Mouse (Mus musculus) stomach, embryonic 16.5 days (tissue): ENCODE measurements around the gene Plxnb3. TPM values are rescaled to one million over a fixed set of nuclear protein-coding genes. Genes with fewer than 3 reads are reported as not detected.

Source experiments
- ATAC-seq: fragments of 200-750 bp; cut with Nextera tagmentation; 2 replicates; pipeline ENCODE4 v1.8.0; 2017; ENCODE audit warnings: moderate number of reproducible peaks, moderate TSS enrichment; ENCODE audit not compliant: insufficient read depth, low FRiP score
- H3K27ac ChIP-seq: fragments of 300-500 bp; sonication (generic); 2 replicates; pipeline ENCODE4 v1.5.1; 2014; ENCODE audit warnings: low read length
- H3K27me3 ChIP-seq: fragments of 300-500 bp; sonication (generic); 2 replicates; pipeline ENCODE4 v1.6.1; 2014; ENCODE audit warnings: low read length, control low read depth, mixed read lengths; ENCODE audit not compliant: control insufficient read depth, insufficient read depth
- H3K36me3 ChIP-seq: fragments of 300-500 bp; sonication (generic); 2 replicates; pipeline ENCODE4 v1.6.1; 2014; ENCODE audit warnings: low read length; ENCODE audit not compliant: control insufficient read depth, insufficient read depth
- H3K4me1 ChIP-seq: fragments of 300-500 bp; sonication (generic); 2 replicates; pipeline ENCODE4 v1.6.1; 2014; ENCODE audit warnings: low read length, control low read depth, mixed read lengths; ENCODE audit not compliant: control insufficient read depth, insufficient read depth
- H3K4me2 ChIP-seq: fragments of 300-500 bp; sonication (generic); 2 replicates; pipeline ENCODE4 v1.6.1; 2014; ENCODE audit warnings: low read depth, low read length, mixed read lengths
- H3K4me3 ChIP-seq: fragments of 300-500 bp; sonication (generic); replicated peaks from 2 replicates; pipeline ENCODE4 v1.5.1; 2014; ENCODE audit warnings: mild to moderate bottlenecking, low read length
- H3K9ac ChIP-seq: fragments of 300-500 bp; sonication (generic); 2 replicates; pipeline ENCODE4 v1.6.1; 2014; ENCODE audit warnings: low read length
- H3K9me3 ChIP-seq: fragments of 300-500 bp; sonication (generic); replicated peaks from 2 replicates; pipeline ENCODE4 v1.6.1; 2016; ENCODE audit warnings: low read length, control low read depth; ENCODE audit not compliant: control insufficient read depth
- WGBS: fragments of 180-500 bp; shearing (Covaris S2); extraction: QIAGEN DNeasy Blood & Tissue Kit; methylation state at CpG from one replicate; pipeline ENCODE4 v1.1.7; 2014; 5-methylcytosine and 5-hydroxymethylcytosine counted together
- polyA plus RNA-seq: library from polyadenylated mRNA; unstranded; fragments of >200 nt; fragmentation: Nextera tagmentation; extraction: Ambion mirVana; gene quantifications from 2 replicates; pipeline ENCODE4 v1.2.1, GENCODE M21; 2015

Plxnb3 gene
- polyA plus RNA-seq, result 0.77 and 1.1 TPM in 2 replicates

DNA sequence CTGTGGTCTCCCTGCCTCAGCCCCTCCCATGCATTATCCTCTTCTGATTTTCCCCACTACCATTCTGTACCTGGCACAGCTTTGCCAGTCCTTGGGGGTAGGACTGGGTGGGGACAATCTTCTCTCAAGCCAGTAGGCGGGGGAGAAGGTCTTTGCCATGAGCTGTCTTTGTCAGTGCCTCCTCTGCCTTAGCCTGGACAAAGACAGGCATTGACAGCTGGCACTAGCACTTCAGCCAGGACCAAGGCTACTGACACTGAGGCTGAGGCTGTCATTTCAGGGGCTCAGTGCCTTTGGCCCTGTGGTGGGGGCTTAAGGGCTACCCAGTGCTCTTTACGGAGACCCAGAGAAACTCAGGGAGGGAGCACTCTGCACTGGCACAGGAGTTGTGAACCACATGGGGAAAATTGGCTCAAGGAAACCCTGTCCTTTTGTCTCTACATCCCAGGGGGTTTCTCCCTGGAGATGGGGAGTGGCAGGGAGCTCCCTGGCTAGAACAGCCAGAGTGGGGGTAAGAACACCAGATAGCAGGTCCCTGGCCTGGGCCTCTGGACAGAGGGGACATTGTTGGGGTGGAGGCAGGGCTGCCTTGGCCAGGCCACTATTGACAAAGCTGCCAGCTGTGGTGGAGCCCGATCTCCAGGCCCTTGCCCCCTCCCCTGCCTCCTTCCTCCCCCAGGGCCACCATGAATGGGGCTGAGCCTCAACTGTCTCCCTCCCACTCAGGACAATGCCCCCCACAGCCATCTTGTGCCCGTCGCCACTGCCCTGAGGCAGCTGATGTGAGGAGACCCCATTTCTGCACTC lies at the start of gene Plxnb3:
TSS of gene Plxnb3 (plus strand) at position 757 of the 807 bp plus-strand sequence.
- Histone ChIP-seq H3K9ac (no peak within 1 kb of the TSS), H3K36me3 (no peaks in the 10 kb centered on the region), H3K4me1 (no peaks in the 10 kb centered on the region), H3K4me2 (no peak within 1 kb of the TSS), H3K27ac (no peak within 1 kb of the TSS), H3K9me3 (no peaks in the 10 kb centered on the region), H3K27me3 (no peaks in the 10 kb centered on the region), H3K4me3 (no peak within 1 kb of the TSS)
- ATAC-seq, result no peak
- 76% methylated on average over 5 of the region's 5 CpGs for WGBS

DNA sequence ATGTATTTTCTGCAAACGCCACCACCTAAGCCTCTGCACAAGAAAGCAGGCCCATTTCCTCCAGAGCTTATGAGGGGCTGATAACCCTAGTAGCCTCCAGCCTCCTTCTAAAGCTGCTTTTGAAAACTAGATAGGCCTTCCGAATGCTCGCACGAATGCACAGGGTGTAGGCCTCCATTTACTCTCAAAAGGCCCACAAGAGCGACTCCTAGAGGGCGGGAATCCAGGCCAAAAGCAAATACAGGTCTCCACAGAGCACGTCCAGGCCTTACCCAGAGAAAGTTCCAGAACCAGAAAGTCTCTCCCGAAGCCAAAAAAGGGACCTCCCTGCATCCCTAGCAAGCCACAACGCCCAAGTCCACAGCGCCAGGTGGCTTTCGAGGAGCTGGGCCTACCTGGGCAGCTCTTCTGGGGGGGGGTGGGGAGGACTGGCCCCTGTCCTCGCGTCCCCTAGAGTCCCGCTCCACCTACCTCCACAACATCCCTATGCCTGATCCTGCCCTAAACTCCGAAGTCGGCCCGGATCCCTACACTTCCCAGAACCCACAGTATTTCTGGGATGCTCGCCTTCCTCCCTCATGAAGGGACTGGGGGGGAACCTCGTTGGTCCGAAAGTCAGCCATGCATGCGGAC lies 41.3 kb upstream of the Plxnb3 start:
- peak; percentile 18 for ATAC-seq
- WGBS, result 16% methylated on average over 21 of the region's 21 CpGs

DNA sequence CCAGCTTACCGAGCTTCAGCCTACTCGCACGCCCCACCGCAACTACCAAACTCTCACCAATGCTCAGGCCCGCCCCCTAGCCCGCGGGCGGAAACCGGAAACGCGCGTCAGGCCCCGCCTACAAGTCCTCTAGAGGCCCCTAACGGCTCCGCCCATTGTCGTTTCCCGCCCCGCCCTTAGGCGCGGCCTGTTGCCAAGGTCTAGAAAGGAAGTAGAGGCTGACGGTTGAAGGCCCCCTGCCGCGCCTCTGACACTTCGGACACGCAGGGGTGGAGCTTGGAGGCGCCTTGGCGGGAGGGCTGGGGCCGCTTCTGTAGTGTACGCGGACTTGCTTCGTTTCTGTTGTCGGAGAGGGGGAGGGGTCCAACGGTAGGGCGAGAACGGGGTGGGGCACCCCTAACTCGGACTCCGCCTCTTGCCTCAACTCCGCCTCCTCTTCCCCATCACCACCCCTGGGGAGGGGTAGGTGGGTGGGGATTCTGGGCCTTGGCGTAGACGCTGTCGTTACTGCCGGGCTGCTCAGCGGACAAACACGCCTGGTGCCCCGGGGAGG lies 40.7 kb upstream of the Plxnb3 start, which contains the start of the genes Bcap31 and Abcd1:
TSS of gene Bcap31 (minus strand) at position 67 of the 553 bp plus-strand sequence.
TSS of gene Abcd1 (plus strand) at position 489 of the 553 bp plus-strand sequence.
- Histone ChIP-seq H3K9me3 (no peaks in the 10 kb centered on the region), H3K36me3 (no peaks in the 10 kb centered on the region), H3K27ac (peak within 1 kb of the TSS; percentile 88), H3K4me2 (peak within 1 kb of the TSS; percentile 73), H3K27me3 (no peaks in the 10 kb centered on the region), H3K4me3 (peak within 1 kb of the TSS; percentile 63), H3K4me1 (peaks cover 17% of the 10 kb centered on the region; the same call in 1 of the 2 replicates), H3K9ac (peak within 1 kb of the TSS; percentile 76)
- ATAC-seq, result peak; percentile 95
- 14% methylated on average over 43 of the region's 45 CpGs for WGBS

More for the DNA sequence above, 41.3 kb upstream of the Plxnb3 start:
- peak overlapping the region; percentile 63 for H3K4me3 ChIP-seq
- no peaks in the 10 kb centered on the region for H3K9me3 ChIP-seq
- H3K27ac ChIP-seq, result peak overlapping the region; percentile 88
- H3K9ac ChIP-seq, result peak overlapping the region; percentile 76
- no peaks in the 10 kb centered on the region for H3K36me3 ChIP-seq
- no peaks in the 10 kb centered on the region for H3K27me3 ChIP-seq
- H3K4me2 ChIP-seq, result peak overlapping the region; percentile 58
- H3K4me1 ChIP-seq, result peaks cover 17% of the 10 kb centered on the region; the same call in 1 of the 2 replicates

DNA sequence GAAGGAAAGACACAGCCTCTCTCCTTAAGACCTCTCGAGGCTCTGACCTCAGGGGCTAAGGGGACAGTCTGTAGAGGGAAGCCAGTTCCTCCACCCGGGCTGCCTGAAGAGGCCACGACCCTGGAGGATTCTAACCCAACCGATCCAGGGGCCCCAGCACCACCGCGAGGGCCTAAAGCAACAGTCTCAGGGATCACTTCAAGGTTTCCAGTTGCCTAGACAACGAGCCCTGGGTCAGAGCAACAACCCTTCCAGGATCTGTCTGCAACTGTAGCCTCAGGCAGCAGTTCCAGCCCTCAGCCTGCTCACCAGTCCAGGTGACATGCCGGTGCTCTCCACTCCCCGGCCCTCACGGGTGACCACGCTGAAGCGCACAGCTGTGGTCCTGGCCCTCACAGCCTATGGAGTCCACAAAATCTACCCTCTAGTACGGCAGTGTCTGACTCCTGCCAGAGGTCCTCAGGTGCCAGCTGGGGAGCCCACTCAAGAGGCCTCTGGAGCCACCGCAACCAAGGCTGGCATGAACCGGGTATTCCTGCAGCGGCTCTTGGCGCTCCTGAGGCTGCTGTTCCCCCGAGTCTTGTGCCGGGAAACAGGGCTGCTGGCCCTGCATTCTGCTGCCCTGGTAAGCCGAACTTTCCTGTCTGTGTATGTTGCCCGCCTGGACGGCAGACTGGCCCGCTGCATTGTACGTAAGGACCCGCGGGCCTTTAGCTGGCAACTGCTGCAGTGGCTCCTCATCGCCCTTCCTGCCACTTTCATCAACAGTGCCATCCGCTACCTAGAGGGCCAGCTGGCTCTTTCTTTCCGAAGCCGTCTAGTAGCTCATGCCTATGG lies 40.0 kb upstream of the Plxnb3 start:
- peak overlapping the region; percentile 73 for H3K4me2 ChIP-seq
- H3K9ac ChIP-seq, result peak overlapping the region; percentile 72
- 36% methylated on average over 30 of the region's 30 CpGs for WGBS
- H3K36me3 ChIP-seq, result no peaks in the 10 kb centered on the region
- peak overlapping the region; percentile 85 for H3K27ac ChIP-seq
- H3K4me1 ChIP-seq, result peaks cover 17% of the 10 kb centered on the region; the same call in 1 of the 2 replicates
- no peaks in the 10 kb centered on the region for H3K27me3 ChIP-seq
- no peaks in the 10 kb centered on the region for H3K9me3 ChIP-seq
- H3K4me3 ChIP-seq, result peak overlapping the region; percentile 63
- peak; percentile 4 for ATAC-seq

DNA sequence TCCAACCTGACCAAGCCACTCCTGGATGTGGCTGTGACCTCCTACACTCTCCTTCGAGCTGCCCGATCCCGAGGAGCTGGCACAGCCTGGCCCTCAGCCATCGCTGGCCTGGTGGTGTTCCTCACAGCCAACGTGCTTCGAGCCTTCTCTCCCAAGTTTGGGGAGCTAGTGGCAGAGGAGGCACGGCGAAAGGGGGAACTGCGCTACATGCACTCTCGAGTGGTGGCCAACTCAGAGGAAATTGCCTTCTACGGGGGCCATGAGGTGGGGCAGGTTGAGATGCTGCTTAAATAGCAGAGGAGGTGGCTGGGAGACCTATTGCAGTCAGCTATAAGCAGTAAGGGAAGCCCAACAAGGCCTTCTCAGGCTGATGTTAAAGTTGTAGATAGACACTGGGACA lies 39.2 kb upstream of the Plxnb3 start:
- Histone ChIP-seq H3K36me3 (no peaks in the 10 kb centered on the region), H3K27me3 (no peaks in the 10 kb centered on the region), H3K27ac (peak overlapping the region; percentile 85), H3K9me3 (no peaks in the 10 kb centered on the region), H3K4me1 (peaks cover 17% of the 10 kb centered on the region; the same call in 1 of the 2 replicates), H3K4me2 (peak overlapping the region; percentile 73), H3K9ac (peak overlapping the region; percentile 72), H3K4me3 (peak overlapping the region; percentile 63)
- 60% methylated on average over 11 of the region's 11 CpGs for WGBS
- ATAC-seq, result no peak

DNA sequence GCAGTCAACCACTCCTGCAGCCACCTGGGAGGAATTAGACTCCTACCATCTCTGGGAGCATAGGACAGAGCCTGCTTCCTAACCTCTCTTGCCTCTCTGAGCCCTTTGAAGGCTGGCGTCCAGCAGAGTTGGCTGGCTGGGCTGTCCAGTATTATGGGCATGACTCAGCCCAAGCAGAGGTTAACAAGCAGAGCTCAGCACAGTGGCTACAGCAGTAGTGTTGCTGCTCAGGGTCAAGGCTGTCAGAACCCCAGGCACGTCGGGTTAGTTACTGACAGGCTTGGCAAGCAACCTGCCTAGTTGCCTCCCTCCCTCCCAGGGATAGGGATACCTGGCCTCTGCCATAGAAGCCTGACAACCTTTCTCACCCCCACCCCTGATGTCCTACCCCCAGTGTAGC lies 38.6 kb upstream of the Plxnb3 start:
- Histone ChIP-seq H3K9me3 (no peaks in the 10 kb centered on the region), H3K27me3 (no peaks in the 10 kb centered on the region), H3K9ac (peak overlapping the region; percentile 48; the same call in 1 of the 2 replicates), H3K4me2 (peak overlapping the region; percentile 73), H3K36me3 (no peaks in the 10 kb centered on the region), H3K27ac (peak overlapping the region; percentile 85), H3K4me3 (peak overlapping the region; percentile 63), H3K4me1 (peaks cover 17% of the 10 kb centered on the region; the same call in 1 of the 2 replicates)
- ATAC-seq, result no peak
- 33% methylated on average over 3 of the region's 3 CpGs for WGBS

DNA sequence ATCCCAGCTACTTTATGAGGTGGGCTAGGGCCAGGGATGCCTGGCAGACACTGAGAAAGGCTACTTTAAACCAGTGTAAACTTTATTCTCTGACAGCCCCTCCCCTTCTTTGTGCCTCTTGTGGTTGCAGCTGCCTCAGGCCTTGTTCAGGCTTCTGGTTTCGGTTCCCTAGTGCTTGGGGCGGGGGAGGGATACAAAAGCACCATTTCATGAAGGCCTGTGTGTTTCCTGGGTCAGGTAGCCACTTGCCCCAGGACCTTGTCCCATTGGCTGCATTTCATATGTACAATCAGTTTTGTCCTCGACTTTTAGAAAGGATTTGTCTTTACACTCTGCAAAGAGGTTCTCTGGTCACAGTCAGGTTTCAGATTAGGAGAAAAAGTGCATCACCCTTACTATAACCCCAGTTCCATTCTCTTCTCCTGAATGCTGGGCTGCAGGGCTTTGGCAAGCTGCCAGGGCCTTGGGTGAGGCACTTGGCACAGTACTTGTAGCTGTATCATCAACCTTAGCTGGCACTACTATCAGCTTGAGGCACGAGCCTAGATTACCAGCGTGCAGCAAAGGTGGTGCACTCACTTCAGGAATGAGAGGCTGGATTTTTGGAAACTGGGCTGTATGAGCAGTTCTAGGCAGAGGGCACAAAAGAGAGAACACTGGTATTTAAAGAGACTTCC lies 38.1 kb upstream of the Plxnb3 start:
- no peaks in the 10 kb centered on the region for H3K36me3 ChIP-seq
- H3K27me3 ChIP-seq, result no peaks in the 10 kb centered on the region
- peak overlapping the region; percentile 63 for H3K4me3 ChIP-seq
- WGBS, result 35% methylated on average over 5 of the region's 5 CpGs
- H3K4me2 ChIP-seq, result peak overlapping the region; percentile 73
- peak overlapping the region; percentile 85 for H3K27ac ChIP-seq
- peaks cover 17% of the 10 kb centered on the region; the same call in 1 of the 2 replicates for H3K4me1 ChIP-seq
- no peaks in the 10 kb centered on the region for H3K9me3 ChIP-seq
- H3K9ac ChIP-seq, result peak overlapping the region; percentile 48; the same call in 1 of the 2 replicates
- ATAC-seq, result no peak

DNA sequence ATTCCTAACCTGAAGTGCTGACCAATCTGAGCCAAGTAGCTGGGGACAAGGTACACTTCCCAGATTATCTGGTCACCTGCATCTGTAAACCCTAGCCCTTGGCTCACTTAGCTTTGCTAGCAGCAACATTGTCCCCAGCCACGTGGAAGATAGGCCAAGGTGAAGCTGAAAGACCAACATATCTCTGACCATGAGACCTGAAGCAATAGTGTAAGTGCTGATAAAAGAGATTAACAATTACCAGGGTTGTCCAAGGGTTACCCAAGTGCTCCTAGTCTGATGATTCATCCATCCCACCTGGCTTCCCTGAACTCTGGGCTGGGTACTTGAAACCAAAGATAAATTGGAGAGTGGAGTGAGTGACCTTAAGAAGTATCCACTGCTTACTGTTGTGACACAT lies 26.0 kb upstream of the Plxnb3 start:
- no peaks in the 10 kb centered on the region for H3K4me1 ChIP-seq
- ATAC-seq, result 0 out of 2 replicates have a peak, but pooled peaks have one; percentile 13
- H3K27me3 ChIP-seq, result no peaks in the 10 kb centered on the region
- H3K9ac ChIP-seq, result no peak overlapping the region
- no peaks in the 10 kb centered on the region; the same call in 1 of the 2 replicates for H3K36me3 ChIP-seq
- H3K4me2 ChIP-seq, result no peak overlapping the region
- no peak overlapping the region for H3K27ac ChIP-seq
- no peaks in the 10 kb centered on the region for H3K9me3 ChIP-seq
- 59% methylated on average over 1 of the region's 1 CpGs for WGBS
- no peak overlapping the region for H3K4me3 ChIP-seq
